In genomic region chr12:98628260-98628970, GRCm38 (mm10) we compare ENCODE assay signal across 8 mouse cellular contexts. TPM values are rescaled to one million over a fixed set of nuclear protein-coding genes. Genes with fewer than 3 reads are reported as not detected.
DNase-seq lines count a peak whose midpoint lies in the region; ATAC-seq and TF ChIP-seq lines count a peak whose summit lies in the region.

No protein-coding gene starts in this region.

- H3K36me3 ChIP-seq in kidney, embryonic 15.5 days, result peaks cover 4% of the 10 kb centered on the region; the same call in 1 of the 2 replicates
- no peaks in the 10 kb centered on the region for H3K36me3 ChIP-seq in liver, postnatal 0 days (replicated peaks; ENCODE audit: insufficient read depth, low read length)

- no peaks in the 10 kb centered on the region; the same call in 1 of the 2 replicates for H3K9me3 ChIP-seq in kidney, embryonic 15.5 days (replicated peaks)
- H3K9me3 ChIP-seq in liver, postnatal 0 days (ENCODE audit: low read length), result no peaks in the 10 kb centered on the region

- TF ChIP-seq EP300 in liver, postnatal 0 days (IDR thresholded peaks at IDR 0.05; ENCODE audit: low read depth), result no peak

- WGBS in kidney, embryonic 15.5 days, result 2% methylated on average over 16 of the region's 16 CpGs
- WGBS in liver, postnatal 0 days (ENCODE audit: insufficient replicate concordance), result 2% methylated on average over 16 of the region's 16 CpGs

- no peak for TF ChIP-seq CTCF in bone marrow macrophage, adult 2 months (IDR thresholded peaks at IDR 0.05; ENCODE audit: low read depth, low read length)
- TF ChIP-seq CTCF in liver, postnatal 0 days (IDR thresholded peaks at IDR 0.05; ENCODE audit: low read depth), result no peak

- H3K4me1 ChIP-seq in kidney, embryonic 15.5 days, result peaks cover 10% of the 10 kb centered on the region
- no peaks in the 10 kb centered on the region for H3K4me1 ChIP-seq in bone marrow macrophage, adult 2 months (ENCODE audit: control insufficient read depth, insufficient read depth, low read length)
- H3K4me1 ChIP-seq in liver, postnatal 0 days (ENCODE audit: insufficient read depth), result peaks cover 4% of the 10 kb centered on the region

- H3K4me2 ChIP-seq in kidney, embryonic 15.5 days, result peak overlapping the region; percentile 71
- peak overlapping the region; percentile 89 for H3K4me2 ChIP-seq in liver, postnatal 0 days (ENCODE audit: low read depth, low read length)

- DNase-seq in kidney, postnatal 10 days, result no peak
- DNase-seq in liver, postnatal 0 days, result no peak
- no peak for DNase-seq in frontal cortex, postnatal 36 days (ENCODE audit: low spot score in 2 of 2)
- no peak for DNase-seq in urinary bladder, postnatal 14 days (ENCODE audit: low spot score)
- DNase-seq in gastrocnemius, postnatal 25 days, result no peak

- H3K27ac ChIP-seq in kidney, embryonic 15.5 days, result peak overlapping the region; percentile 55
- H3K27ac ChIP-seq in bone marrow macrophage, adult 2 months (ENCODE audit: insufficient read depth, low read depth, low read length), result no peak overlapping the region
- H3K27ac ChIP-seq in liver, postnatal 0 days (ENCODE audit: low read depth), result no peak overlapping the region

- H3K9ac ChIP-seq in kidney, embryonic 15.5 days, result peak overlapping the region; percentile 57
- H3K9ac ChIP-seq in liver, postnatal 0 days (replicated peaks), result peak overlapping the region; percentile 74

- H3K27me3 ChIP-seq in kidney, embryonic 15.5 days, result no peaks in the 10 kb centered on the region
- no peaks in the 10 kb centered on the region for H3K27me3 ChIP-seq in liver, postnatal 0 days (ENCODE audit: insufficient read depth, low read length)

- ATAC-seq in kidney, embryonic 15.5 days (replicated peaks; ENCODE audit: low FRiP score), result peak; percentile 94
- ATAC-seq in hematopoietic stem cell, adult 5-6 weeks (replicated peaks in 1 of 2; ENCODE audit: insufficient read depth in 1 of 2, low FRiP score in 2 of 2, low TSS enrichment in 1 of 2, low read depth in 1 of 2, poor library complexity in 2 of 2, severe bottlenecking in 2 of 2), result peak; percentile 66 to 75
- ATAC-seq in liver, postnatal 0 days, result peak; percentile 86

- H3K4me3 ChIP-seq in kidney, embryonic 15.5 days (replicated peaks), result peak overlapping the region; percentile 77
- H3K4me3 ChIP-seq in bone marrow macrophage, adult 2 months (ENCODE audit: insufficient read depth, low read length), result peak overlapping the region; percentile 93
- H3K4me3 ChIP-seq in liver, postnatal 0 days (ENCODE audit: low read depth, low read length), result peak overlapping the region; percentile 81

- TF ChIP-seq POLR2A in bone marrow macrophage, adult 2 months (IDR thresholded peaks at IDR 0.05; ENCODE audit: borderline replicate concordance, low read depth, low read length), result no peak

RNA-seq across cellular contexts. Expression of gene Spata7, which starts 0.5 kb away (rescaled TPM):
- polyA plus RNA-seq in kidney, embryonic 15.5 days (2015; fragmentation: Nextera tagmentation; extraction: Ambion mirVana), result 17.5 and 18.0 TPM in 2 replicates
- 6.2 and 7.4 TPM in 2 replicates for polyA plus RNA-seq in bone marrow macrophage, adult 2 months (2012; ENCODE audit: insufficient read depth, insufficient read length, missing spikeins)
- 6.4 and 13.3 TPM in 2 replicates for total RNA-seq in hematopoietic stem cell, adult 5-6 weeks (2017)
- 1.3 and 1.7 TPM in 2 replicates for polyA plus RNA-seq in liver, postnatal 0 days (2015; fragmentation: Nextera tagmentation; extraction: Ambion mirVana)
- total RNA-seq in gastrocnemius, postnatal 25 days (2021), result 1 to 10 TPM; 3.9 to 4.1 TPM

RNA-seq across cellular contexts. Expression of gene Kcnk10, which starts 50.3 kb away (rescaled TPM):
- polyA plus RNA-seq in kidney, embryonic 15.5 days (2015; fragmentation: Nextera tagmentation; extraction: Ambion mirVana), result 0.90 and 1.5 TPM in 2 replicates
- polyA plus RNA-seq in bone marrow macrophage, adult 2 months (2012; ENCODE audit: insufficient read depth, insufficient read length, missing spikeins), result not detected in 2 replicates
- total RNA-seq in hematopoietic stem cell, adult 5-6 weeks (2017), result not detected in 2 replicates
- polyA plus RNA-seq in liver, postnatal 0 days (2015; fragmentation: Nextera tagmentation; extraction: Ambion mirVana), result 0.13 TPM in 1 of 2 replicates, not detected in the other
- not detected for total RNA-seq in gastrocnemius, postnatal 25 days (2021)
